Mouse (Mus musculus) effector memory CD4-positive, alpha-beta T cell, adult 5 months (primary cell): ENCODE data around the gene Bcl11b. TPM values are rescaled to one million over a fixed set of nuclear protein-coding genes. Genes with fewer than 3 reads are reported as not detected.

Source experiments
- polyA plus RNA-seq: library from polyadenylated mRNA; unstranded; fragments of 100-300 nt; shearing (Covaris generic); gene quantifications from one replicate; pipeline ENCODE4 v1.2.1, GENCODE M21; 2017

Gene Bcl11b
- 301 TPM for polyA plus RNA-seq

GRCm38 (mm10) chr12:108003483-108003882, at the start of gene Bcl11b:
Bcl11b (minus strand) TSS chr12:108003602.

Other genes with a start within 250 kb of the Bcl11b start
- gene Setd3, start 175.7 kb upstream of the Bcl11b start, polyA plus RNA-seq = 103 TPM
- gene Ccnk, start 176.0 kb upstream of the Bcl11b start, polyA plus RNA-seq = 4.9 TPM